Mouse (Mus musculus): Measurements from ENCODE around the gene Rab40c.

DNA sequence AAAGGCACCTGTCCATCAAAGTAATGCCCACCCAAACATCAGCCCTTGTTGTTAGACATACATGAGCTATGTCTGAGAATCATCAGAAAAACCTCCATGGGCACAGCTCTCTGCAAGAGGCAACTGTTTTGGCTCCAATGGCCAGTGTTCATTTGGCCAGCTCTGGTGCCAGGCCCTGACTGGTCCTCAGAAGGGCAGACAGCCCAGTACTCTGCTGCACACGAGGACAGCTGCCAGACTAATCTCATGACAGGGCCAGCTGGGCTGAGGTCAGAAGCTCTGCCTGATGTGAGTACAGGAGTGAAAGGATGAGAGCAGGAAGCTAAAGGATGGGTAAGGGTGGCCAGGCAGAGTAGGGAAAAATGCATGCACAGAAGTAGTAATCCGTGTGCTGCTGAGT, 5.8 kb upstream of the Rab40c start:
- no peak for TF ChIP-seq CTCF (IDR thresholded peaks at IDR 0.05; ENCODE audit: low read depth)
- no peak for TF ChIP-seq EP300 (IDR thresholded peaks at IDR 0.05; ENCODE audit: low read depth)

Data from heart, postnatal 0 days (tissue).